Mouse (Mus musculus) heart, embryonic 16.5 days (tissue): ENCODE results near the gene Vps37d. TPM values are rescaled to one million over a fixed set of nuclear protein-coding genes. Genes with fewer than 3 reads are reported as not detected.

Experiments used
- ATAC-seq: fragments of 200-750 bp; cut with Nextera tagmentation; replicated peaks from 2 replicates; pipeline ENCODE4 v1.8.0; 2017; ENCODE audit warnings: moderate number of reproducible peaks; ENCODE audit not compliant: insufficient read depth, low FRiP score; ENCODE audit errors: extremely low read depth
- H3K27ac ChIP-seq: fragments of 300-500 bp; sonication (generic); 2 replicates; pipeline ENCODE4 v1.5.1; 2014; ENCODE audit warnings: mild to moderate bottlenecking, low read length, control low read depth, moderate library complexity
- H3K27me3 ChIP-seq: fragments of 300-500 bp; sonication (generic); 2 replicates; pipeline ENCODE4 v1.6.1; 2014; ENCODE audit warnings: low read length, mixed read lengths; ENCODE audit not compliant: control insufficient read depth, insufficient read depth
- H3K36me3 ChIP-seq: fragments of 300-500 bp; sonication (generic); 2 replicates; pipeline ENCODE4 v1.6.1; 2014; ENCODE audit not compliant: control insufficient read depth, insufficient read depth
- H3K4me1 ChIP-seq: fragments of 300-500 bp; sonication (generic); 2 replicates; pipeline ENCODE4 v1.6.1; 2014; ENCODE audit warnings: low read length, mixed read lengths; ENCODE audit not compliant: control insufficient read depth, insufficient read depth
- H3K4me2 ChIP-seq: fragments of 300-500 bp; sonication (generic); 2 replicates; pipeline ENCODE4 v1.6.1; 2014; ENCODE audit warnings: low read depth, mild to moderate bottlenecking, control low read depth, low read length
- H3K4me3 ChIP-seq: fragments of 300-500 bp; sonication (generic); 2 replicates; pipeline ENCODE4 v1.5.1; 2014; ENCODE audit warnings: mild to moderate bottlenecking, control low read depth, low read length
- H3K9ac ChIP-seq: fragments of 300-500 bp; sonication (generic); 2 replicates; pipeline ENCODE4 v1.6.1; 2014; ENCODE audit warnings: low read length, control low read depth
- H3K9me3 ChIP-seq: fragments of 300-500 bp; sonication (generic); replicated peaks from 2 replicates; pipeline ENCODE4 v1.6.1; 2016; ENCODE audit warnings: low read length; ENCODE audit not compliant: control insufficient read depth
- WGBS: fragments of 180-500 bp; shearing (Covaris S2); extraction: QIAGEN DNeasy Blood & Tissue Kit; methylation state at CpG from one replicate; pipeline ENCODE4 v1.1.7; 2014; 5-methylcytosine and 5-hydroxymethylcytosine counted together
- polyA plus RNA-seq: library from polyadenylated mRNA; unstranded; fragments of >200 nt; fragmentation: Nextera tagmentation; extraction: Ambion mirVana; gene quantifications from 2 replicates; pipeline ENCODE4 v1.2.1, GENCODE M21; 2015

The Vps37d gene
- polyA plus RNA-seq, 1 experiment from 2014 or later: 1.8 TPM

DNA sequence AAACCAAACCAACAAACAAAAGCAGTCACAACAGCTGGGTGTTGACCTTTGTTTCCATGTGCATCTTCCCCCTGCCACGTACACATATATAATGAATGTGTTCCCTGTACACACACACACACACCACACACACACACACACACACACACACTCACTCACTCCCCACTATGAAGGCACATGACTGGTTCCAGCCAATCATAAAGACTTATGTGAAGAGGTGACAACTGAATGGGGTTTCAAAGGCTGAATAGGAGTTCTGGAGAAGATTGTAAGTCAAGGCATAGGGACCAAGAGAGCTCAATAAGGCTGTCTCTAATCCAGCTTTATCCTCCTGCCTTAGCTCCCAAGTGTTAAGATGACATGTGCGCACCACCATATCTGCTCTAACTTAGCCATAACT, 1.5 kb upstream of the Vps37d start:
- Histone ChIP-seq H3K4me1 (no peaks in the 10 kb centered on the region), H3K27ac (no peak overlapping the region), H3K27me3 (peaks cover 8% of the 10 kb centered on the region), H3K9me3 (no peaks in the 10 kb centered on the region), H3K9ac (no peak overlapping the region), H3K4me3 (no peak overlapping the region), H3K4me2 (no peak overlapping the region), H3K36me3 (no peaks in the 10 kb centered on the region)
- ATAC-seq: no peak
- whole genome bisulfite sequencing: 93% methylated on average over 2 of the region's 2 CpGs

DNA sequence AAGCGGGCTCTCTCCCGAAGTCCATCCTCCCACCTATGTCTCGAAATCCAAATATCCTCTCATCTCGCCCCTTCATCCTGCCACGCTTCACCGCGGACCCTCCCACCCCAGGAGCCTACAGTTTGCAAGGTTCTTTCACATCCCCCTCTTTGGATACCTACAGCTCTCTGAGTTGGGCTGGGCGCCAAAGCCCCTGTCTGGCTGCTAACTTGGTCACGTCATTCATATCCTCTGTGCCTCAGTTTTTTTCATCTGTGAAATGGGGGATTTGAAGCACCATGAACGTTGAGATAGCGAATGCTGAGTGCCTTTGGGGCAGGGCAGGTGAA, 380 bp upstream of the Vps37d start:
- no peak overlapping the region for H3K9ac ChIP-seq
- H3K27me3 ChIP-seq: peaks cover 8% of the 10 kb centered on the region
- WGBS: 2% methylated on average over 11 of the region's 11 CpGs
- peak overlapping the region; percentile 74 for H3K4me2 ChIP-seq
- no peaks in the 10 kb centered on the region for H3K4me1 ChIP-seq
- H3K9me3 ChIP-seq: no peaks in the 10 kb centered on the region
- H3K36me3 ChIP-seq: no peaks in the 10 kb centered on the region
- no peak overlapping the region for H3K27ac ChIP-seq
- peak overlapping the region; percentile 72 for H3K4me3 ChIP-seq
- peak; percentile 35 for ATAC-seq

DNA sequence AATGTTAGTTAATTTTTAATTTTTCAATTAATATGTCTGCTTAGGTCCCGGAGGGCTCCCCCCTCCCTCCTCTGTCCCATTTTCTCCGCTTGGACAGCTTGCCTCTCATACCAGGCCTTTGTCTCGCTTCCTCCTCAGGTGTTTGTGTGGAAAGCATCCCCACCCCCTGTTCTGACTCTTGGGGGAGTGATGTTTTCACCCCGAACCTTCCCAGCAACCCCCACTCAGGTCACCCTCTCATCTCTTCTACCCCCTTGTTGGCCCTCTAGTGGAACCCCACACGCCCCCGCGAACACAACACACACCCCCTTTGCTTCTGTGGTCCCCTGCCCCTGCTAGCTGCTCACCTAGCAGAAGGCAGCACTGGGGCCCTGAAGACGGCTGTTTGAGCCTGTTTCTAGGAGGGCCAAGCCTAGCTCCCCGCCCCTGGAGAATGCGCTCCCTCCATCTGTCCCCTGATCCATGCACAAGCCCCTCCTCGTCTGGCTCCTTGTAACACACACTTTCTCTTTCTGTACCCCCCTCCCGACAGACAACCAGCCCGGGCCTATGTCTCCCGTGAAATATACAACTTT, 1.0 kb downstream of the Vps37d start:
- no peak for ATAC-seq
- no peak overlapping the region for H3K27ac ChIP-seq
- WGBS: 34% methylated on average over 14 of the region's 14 CpGs

DNA sequence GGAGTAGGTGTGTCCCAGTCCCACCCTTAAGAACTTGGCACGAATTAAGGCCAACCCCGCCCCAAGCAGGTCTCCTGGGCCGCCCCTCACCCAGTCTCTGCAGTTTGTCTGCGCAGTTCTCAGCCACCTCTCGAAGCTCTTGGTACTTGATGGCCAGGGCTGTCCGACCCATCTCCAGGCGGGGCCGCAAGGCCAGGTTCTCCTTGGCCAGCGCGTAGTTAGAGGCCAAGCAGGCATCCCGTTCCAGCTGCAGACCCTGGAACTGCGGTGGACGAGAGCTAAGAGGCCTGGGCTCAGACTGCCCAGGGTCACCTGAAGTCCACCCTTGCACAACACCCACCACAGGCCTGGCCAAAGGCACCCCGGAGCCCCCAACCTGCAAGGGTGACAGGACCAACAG, 1.7 kb downstream of the Vps37d start:
- no peaks in the 10 kb centered on the region for H3K36me3 ChIP-seq
- no peak overlapping the region for H3K9ac ChIP-seq
- H3K9me3 ChIP-seq: no peaks in the 10 kb centered on the region
- H3K27ac ChIP-seq: no peak overlapping the region
- peaks cover 2% of the 10 kb centered on the region; the same call in 1 of the 2 replicates for H3K27me3 ChIP-seq
- H3K4me2 ChIP-seq: no peak overlapping the region
- H3K4me1 ChIP-seq: no peaks in the 10 kb centered on the region
- no peak overlapping the region for H3K4me3 ChIP-seq
- ATAC-seq: no peak
- WGBS: 83% methylated on average over 14 of the region's 14 CpGs

More for the DNA sequence above, 1.0 kb downstream of the Vps37d start:
- no peaks in the 10 kb centered on the region for H3K36me3 ChIP-seq
- no peaks in the 10 kb centered on the region for H3K9me3 ChIP-seq
- peak overlapping the region; percentile 88 for H3K9ac ChIP-seq
- H3K27me3 ChIP-seq: peaks cover 2% of the 10 kb centered on the region; the same call in 1 of the 2 replicates
- H3K4me2 ChIP-seq: peak overlapping the region; percentile 74
- no peaks in the 10 kb centered on the region for H3K4me1 ChIP-seq
- H3K4me3 ChIP-seq: peak overlapping the region; percentile 72

DNA sequence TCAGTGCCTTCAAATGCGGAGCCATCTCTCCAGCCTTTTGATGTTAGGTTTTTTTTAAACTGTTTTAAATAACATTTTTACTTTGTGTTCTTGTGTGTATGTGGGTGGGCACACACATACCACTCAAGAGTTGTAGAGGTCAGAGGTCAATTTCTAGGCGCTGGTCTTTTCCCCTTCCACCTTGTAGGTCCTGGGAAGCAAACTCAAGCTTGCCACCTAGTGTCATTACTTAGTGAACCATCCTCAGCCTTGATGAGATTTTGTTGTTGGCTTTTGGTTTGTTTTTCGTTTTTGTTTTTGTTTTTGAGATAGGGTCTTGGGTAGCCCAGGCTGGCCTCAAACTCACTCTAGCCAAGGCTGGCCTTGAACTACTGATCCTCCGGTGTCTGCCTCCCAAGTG, 2.4 kb downstream of the Vps37d start:
- H3K4me3 ChIP-seq: no peak overlapping the region
- H3K4me2 ChIP-seq: no peak overlapping the region
- H3K36me3 ChIP-seq: no peaks in the 10 kb centered on the region
- H3K4me1 ChIP-seq: no peaks in the 10 kb centered on the region
- no peak overlapping the region for H3K9ac ChIP-seq
- 61% methylated on average over 4 of the region's 4 CpGs for WGBS
- H3K27ac ChIP-seq: no peak overlapping the region
- no peaks in the 10 kb centered on the region for H3K9me3 ChIP-seq
- H3K27me3 ChIP-seq: peaks cover 2% of the 10 kb centered on the region; the same call in 1 of the 2 replicates
- no peak for ATAC-seq

DNA sequence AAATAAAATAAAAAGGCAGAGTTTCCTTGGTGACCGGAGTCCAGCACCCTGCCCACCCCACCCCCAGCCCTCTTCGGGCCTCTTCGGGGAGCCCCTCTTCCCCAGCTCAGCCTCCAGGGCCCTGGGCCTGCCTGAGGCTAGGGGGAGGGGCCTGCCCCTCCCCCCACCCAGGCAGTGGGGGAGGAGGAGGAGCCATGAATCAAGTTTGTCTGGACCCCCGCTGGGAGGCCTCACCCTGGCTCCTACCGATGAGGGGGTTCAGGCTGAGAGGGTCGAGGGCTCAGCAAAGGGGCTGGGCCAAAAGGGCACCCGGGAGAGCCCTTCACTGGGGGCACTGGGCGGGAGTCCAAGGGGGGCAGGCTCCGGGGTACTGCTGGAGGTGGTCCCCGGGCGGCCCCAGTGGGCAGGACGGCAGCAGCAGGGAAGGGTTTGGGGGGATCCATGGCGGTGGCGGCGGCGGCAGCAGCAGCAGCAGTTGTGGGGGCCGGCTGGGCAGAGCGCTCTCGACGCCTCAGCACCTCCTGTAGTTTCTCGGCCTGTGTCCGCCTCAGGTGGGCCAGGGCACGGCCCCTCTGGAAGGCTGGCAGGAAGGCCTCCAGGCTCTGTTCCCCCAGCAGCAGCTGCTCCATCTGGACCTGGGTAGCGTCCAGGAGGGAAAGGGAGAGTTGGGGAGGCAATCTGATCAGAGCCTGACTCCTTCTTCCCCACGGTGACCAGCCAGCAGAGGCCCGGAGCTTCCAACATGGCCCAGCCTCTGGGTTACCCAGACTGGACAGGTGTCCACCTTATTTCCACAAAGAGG, 4.5 kb downstream of the Vps37d start:
- H3K9ac ChIP-seq: no peak overlapping the region
- H3K36me3 ChIP-seq: no peaks in the 10 kb centered on the region
- no peak overlapping the region for H3K27ac ChIP-seq
- 36% methylated on average over 26 of the region's 26 CpGs for WGBS
- no peak for ATAC-seq
- no peaks in the 10 kb centered on the region for H3K4me1 ChIP-seq
- no peaks in the 10 kb centered on the region for H3K27me3 ChIP-seq
- no peak overlapping the region for H3K4me3 ChIP-seq
- H3K9me3 ChIP-seq: no peaks in the 10 kb centered on the region
- no peak overlapping the region for H3K4me2 ChIP-seq

DNA sequence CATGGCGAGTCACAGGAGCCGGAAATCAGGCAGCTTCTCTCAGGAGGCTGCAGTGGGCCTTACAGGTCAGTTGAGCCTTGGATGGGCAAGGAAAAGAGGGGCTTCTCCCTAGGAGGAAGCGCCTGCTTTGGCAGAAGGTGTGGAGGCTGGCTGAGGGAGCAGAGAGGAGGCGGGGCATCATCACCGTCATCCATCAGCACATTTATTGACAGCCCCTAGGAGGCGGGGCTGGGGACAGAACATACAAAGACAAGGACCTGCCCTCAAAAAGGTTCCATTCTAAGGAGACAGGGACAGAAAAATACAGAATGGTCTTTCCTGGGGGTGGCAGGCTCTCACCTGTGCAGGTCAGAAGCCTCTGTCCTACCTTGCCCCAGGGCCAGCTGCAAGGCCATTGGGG, 5.3 kb downstream of the Vps37d start:
- Histone ChIP-seq H3K9ac (no peak overlapping the region), H3K4me1 (no peaks in the 10 kb centered on the region), H3K4me3 (no peak overlapping the region), H3K27me3 (no peaks in the 10 kb centered on the region), H3K9me3 (no peaks in the 10 kb centered on the region), H3K27ac (no peak overlapping the region), H3K4me2 (no peak overlapping the region), H3K36me3 (peaks cover 2% of the 10 kb centered on the region; the same call in 1 of the 2 replicates)
- WGBS: 67% methylated on average over 6 of the region's 6 CpGs
- ATAC-seq: no peak

DNA sequence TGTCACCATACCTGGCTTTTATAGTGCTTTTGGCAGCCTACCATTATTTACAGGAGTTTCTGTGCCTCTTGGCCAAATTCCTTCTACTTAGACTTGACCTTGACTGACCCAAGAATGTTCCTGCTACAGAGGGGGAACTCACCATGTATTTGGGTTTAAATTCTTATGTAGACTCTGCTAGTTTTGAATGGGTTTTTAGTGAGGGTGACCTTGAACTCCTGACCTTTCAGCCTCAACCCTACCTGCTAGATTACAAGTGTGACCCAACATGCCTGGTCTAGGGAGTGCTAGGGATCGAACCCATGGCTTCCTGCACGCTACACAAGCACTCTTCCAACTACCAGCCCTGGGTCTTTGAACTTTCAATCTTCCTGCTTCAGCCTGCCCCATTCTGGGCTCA, 6.0 kb downstream of the Vps37d start:
- Histone ChIP-seq H3K9me3 (no peaks in the 10 kb centered on the region), H3K9ac (no peak overlapping the region), H3K4me3 (no peak overlapping the region), H3K4me1 (no peaks in the 10 kb centered on the region), H3K27me3 (no peaks in the 10 kb centered on the region), H3K4me2 (no peak overlapping the region), H3K36me3 (peaks cover 2% of the 10 kb centered on the region; the same call in 1 of the 2 replicates), H3K27ac (no peak overlapping the region)
- WGBS: 81% methylated on average over 2 of the region's 2 CpGs
- no peak for ATAC-seq

DNA sequence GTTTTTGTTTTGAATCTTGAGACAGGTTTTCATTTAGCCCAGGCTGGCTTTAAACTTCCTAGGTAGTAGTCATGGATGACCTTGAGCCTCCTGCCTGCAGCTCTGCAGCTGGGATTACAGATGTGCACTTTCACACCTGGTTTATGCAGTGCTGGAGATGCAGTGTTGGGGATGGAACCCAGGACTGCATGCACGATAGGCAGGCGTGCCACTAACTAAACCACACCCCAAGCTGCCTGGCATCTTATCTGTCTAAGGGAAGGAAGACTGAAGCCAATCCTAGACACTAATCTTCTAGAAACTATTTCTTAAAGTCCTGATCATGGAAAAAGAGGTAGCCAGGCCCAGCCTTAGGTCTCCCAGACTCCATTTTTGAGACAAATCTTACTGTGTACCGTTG, 7.6 kb downstream of the Vps37d start:
- H3K9ac ChIP-seq: no peak overlapping the region
- H3K27me3 ChIP-seq: no peaks in the 10 kb centered on the region
- peaks cover 3% of the 10 kb centered on the region for H3K4me1 ChIP-seq
- no peak overlapping the region for H3K4me2 ChIP-seq
- peaks cover 2% of the 10 kb centered on the region; the same call in 1 of the 2 replicates for H3K36me3 ChIP-seq
- WGBS: 77% methylated on average over 3 of the region's 3 CpGs
- H3K4me3 ChIP-seq: no peak overlapping the region
- no peak overlapping the region for H3K27ac ChIP-seq
- no peaks in the 10 kb centered on the region for H3K9me3 ChIP-seq
- ATAC-seq: no peak
